Mouse (Mus musculus): ENCODE results near the gene Cyth3. TPM values are rescaled to one million over a fixed set of nuclear protein-coding genes. Genes with fewer than 3 reads are reported as not detected.
A peak's percentile ranks its signal among the peaks of the same experiment; 100 is the strongest.

The Cyth3 gene
- polyA plus RNA-seq, 1 experiment, result 11.9 TPM

GRCm38 (mm10) chr5:143655511-143655943 is 33.3 kb downstream of the Cyth3 start:
- peak overlapping the region; percentile 53 for H3K27ac ChIP-seq (replicated peaks; ENCODE audit: low read depth, low read length)
- peaks cover 48% of the 10 kb centered on the region for H3K4me1 ChIP-seq (ENCODE audit: control insufficient read depth, insufficient read depth, insufficient read length, low read length)
- no peak overlapping the region for H3K4me3 ChIP-seq (ENCODE audit: insufficient read depth, low read depth, low read length)

GRCm38 (mm10) chr5:143656708-143657245 is 34.5 kb downstream of the Cyth3 start:
- 0 out of 2 replicates have a peak overlapping the region, but pooled peaks have one; percentile 4 for H3K27ac ChIP-seq (replicated peaks; ENCODE audit: low read depth, low read length)
- H3K4me1 ChIP-seq (ENCODE audit: control insufficient read depth, insufficient read depth, insufficient read length, low read length), result peaks cover 41% of the 10 kb centered on the region
- H3K4me3 ChIP-seq (ENCODE audit: insufficient read depth, low read depth, low read length), result no peak overlapping the region

GRCm38 (mm10) chr5:143659021-143659523 is 36.8 kb downstream of the Cyth3 start:
- no peak overlapping the region for H3K27ac ChIP-seq (replicated peaks; ENCODE audit: low read depth, low read length)
- H3K4me1 ChIP-seq (ENCODE audit: control insufficient read depth, insufficient read depth, insufficient read length, low read length), result peaks cover 39% of the 10 kb centered on the region
- no peak overlapping the region for H3K4me3 ChIP-seq (ENCODE audit: insufficient read depth, low read depth, low read length)

GRCm38 (mm10) chr5:143663074-143663687 is 40.9 kb downstream of the Cyth3 start:
- no peak overlapping the region for H3K4me3 ChIP-seq (ENCODE audit: insufficient read depth, low read depth, low read length)
- 0 out of 2 replicates have a peak overlapping the region, but pooled peaks have one; percentile 26 for H3K27ac ChIP-seq (replicated peaks; ENCODE audit: low read depth, low read length)
- peaks cover 23% of the 10 kb centered on the region for H3K4me1 ChIP-seq (ENCODE audit: control insufficient read depth, insufficient read depth, insufficient read length, low read length)

- Histone ChIP-seq H3K4me3 (ENCODE audit: insufficient read depth, low read depth, low read length) (no peak overlapping the region), H3K27ac (replicated peaks; ENCODE audit: low read depth, low read length) (peak overlapping the region; percentile 48), H3K4me1 (ENCODE audit: control insufficient read depth, insufficient read depth, insufficient read length, low read length) (peaks cover 20% of the 10 kb centered on the region)
Measured at GRCm38 (mm10) chr5:143665561-143665960, 43.3 kb downstream of the Cyth3 start.

- Histone ChIP-seq H3K27ac (replicated peaks; ENCODE audit: low read depth, low read length) (no peak overlapping the region), H3K4me3 (ENCODE audit: insufficient read depth, low read depth, low read length) (no peak overlapping the region), H3K4me1 (ENCODE audit: control insufficient read depth, insufficient read depth, insufficient read length, low read length) (peaks cover 20% of the 10 kb centered on the region)
Measured at GRCm38 (mm10) chr5:143666015-143666414, 43.8 kb downstream of the Cyth3 start.

- Histone ChIP-seq H3K27ac (replicated peaks; ENCODE audit: low read depth, low read length) (no peak overlapping the region), H3K4me3 (ENCODE audit: insufficient read depth, low read depth, low read length) (no peak overlapping the region), H3K4me1 (ENCODE audit: control insufficient read depth, insufficient read depth, insufficient read length, low read length) (peaks cover 18% of the 10 kb centered on the region)
Measured at GRCm38 (mm10) chr5:143668884-143669283, 46.6 kb downstream of the Cyth3 start.

GRCm38 (mm10) chr5:143669393-143669792 is 47.1 kb downstream of the Cyth3 start:
- H3K27ac ChIP-seq (replicated peaks; ENCODE audit: low read depth, low read length), result no peak overlapping the region
- peaks cover 18% of the 10 kb centered on the region for H3K4me1 ChIP-seq (ENCODE audit: control insufficient read depth, insufficient read depth, insufficient read length, low read length)
- no peak overlapping the region for H3K4me3 ChIP-seq (ENCODE audit: insufficient read depth, low read depth, low read length)

- peaks cover 18% of the 10 kb centered on the region for H3K4me1 ChIP-seq (ENCODE audit: control insufficient read depth, insufficient read depth, insufficient read length, low read length)
- H3K4me3 ChIP-seq (ENCODE audit: insufficient read depth, low read depth, low read length), result no peak overlapping the region
- no peak overlapping the region for H3K27ac ChIP-seq (replicated peaks; ENCODE audit: low read depth, low read length)
Measured at GRCm38 (mm10) chr5:143669839-143670238, 47.6 kb downstream of the Cyth3 start.

- Histone ChIP-seq H3K4me3 (ENCODE audit: insufficient read depth, low read depth, low read length) (no peak overlapping the region), H3K4me1 (ENCODE audit: control insufficient read depth, insufficient read depth, insufficient read length, low read length) (peaks cover 16% of the 10 kb centered on the region), H3K27ac (replicated peaks; ENCODE audit: low read depth, low read length) (peak overlapping the region; percentile 5; the same call in 1 of the 2 replicates)
Measured at GRCm38 (mm10) chr5:143670740-143671415, 48.6 kb downstream of the Cyth3 start.

- Histone ChIP-seq H3K4me1 (ENCODE audit: control insufficient read depth, insufficient read depth, insufficient read length, low read length) (peaks cover 37% of the 10 kb centered on the region), H3K4me3 (ENCODE audit: insufficient read depth, low read depth, low read length) (no peak overlapping the region)
Measured at GRCm38 (mm10) chr5:143674576-143674975, 52.3 kb downstream of the Cyth3 start.

GRCm38 (mm10) chr5:143676218-143676985 is 54.2 kb downstream of the Cyth3 start:
- Histone ChIP-seq H3K4me3 (ENCODE audit: insufficient read depth, low read depth, low read length) (no peak overlapping the region), H3K4me1 (ENCODE audit: control insufficient read depth, insufficient read depth, insufficient read length, low read length) (peaks cover 34% of the 10 kb centered on the region), H3K27ac (replicated peaks; ENCODE audit: low read depth, low read length) (no peak overlapping the region)

More at GRCm38 (mm10) chr5:143674576-143674975, 52.3 kb downstream of the Cyth3 start:
- no peak overlapping the region for H3K27ac ChIP-seq (replicated peaks; ENCODE audit: low read depth, low read length)

- peaks cover 32% of the 10 kb centered on the region for H3K4me1 ChIP-seq (ENCODE audit: control insufficient read depth, insufficient read depth, insufficient read length, low read length)
- no peak overlapping the region for H3K4me3 ChIP-seq (ENCODE audit: insufficient read depth, low read depth, low read length)
- no peak overlapping the region for H3K27ac ChIP-seq (replicated peaks; ENCODE audit: low read depth, low read length)
Measured at GRCm38 (mm10) chr5:143677363-143677762, 55.1 kb downstream of the Cyth3 start.

- Histone ChIP-seq H3K4me1 (ENCODE audit: control insufficient read depth, insufficient read depth, insufficient read length, low read length) (peaks cover 32% of the 10 kb centered on the region), H3K27ac (replicated peaks; ENCODE audit: low read depth, low read length) (0 out of 2 replicates have a peak overlapping the region, but pooled peaks have one; percentile 3), H3K4me3 (ENCODE audit: insufficient read depth, low read depth, low read length) (no peak overlapping the region)
Measured at GRCm38 (mm10) chr5:143678634-143679271, 56.5 kb downstream of the Cyth3 start.

Measured in brown adipose tissue, adult 24 weeks (tissue).